Mouse (Mus musculus) forebrain, embryonic 12.5 days (tissue): Measurements from ENCODE around the gene Gtf3c1. TPM values are rescaled to one million over a fixed set of nuclear protein-coding genes. Genes with fewer than 3 reads are reported as not detected.
A peak's percentile ranks its signal among the peaks of the same experiment; 100 is the strongest.

Experiments used
- ATAC-seq: fragments of 200-750 bp; cut with Nextera tagmentation; 2 replicates; pipeline ENCODE4 v1.8.0; 2017; ENCODE audit warnings: moderate TSS enrichment; ENCODE audit not compliant: low FRiP score
- H3K27ac ChIP-seq: fragments of 300-500 bp; sonication (generic); 2 replicates; pipeline ENCODE4 v1.5.1; 2016; ENCODE audit warnings: mild to moderate bottlenecking
- H3K27me3 ChIP-seq: fragments of 300-500 bp; sonication (generic); 2 replicates; pipeline ENCODE4 v1.6.1; 2016; ENCODE audit warnings: mild to moderate bottlenecking
- H3K36me3 ChIP-seq: fragments of 300-500 bp; sonication (generic); replicated peaks from 2 replicates; pipeline ENCODE4 v1.6.1; 2016; ENCODE audit warnings: mild to moderate bottlenecking
- H3K4me1 ChIP-seq: fragments of 300-500 bp; sonication (generic); 2 replicates; pipeline ENCODE4 v1.6.1; 2016
- H3K4me2 ChIP-seq: fragments of 300-500 bp; sonication (generic); 2 replicates; pipeline ENCODE4 v1.6.1; 2016; ENCODE audit warnings: mild to moderate bottlenecking, moderate library complexity
- H3K4me3 ChIP-seq: fragments of 300-500 bp; sonication (generic); replicated peaks from 2 replicates; pipeline ENCODE4 v1.5.1; 2016; ENCODE audit warnings: mild to moderate bottlenecking
- H3K9ac ChIP-seq: fragments of 300-500 bp; sonication (generic); 2 replicates; pipeline ENCODE4 v1.6.1; 2016; ENCODE audit warnings: mild to moderate bottlenecking
- H3K9me3 ChIP-seq: fragments of 300-500 bp; sonication (generic); 2 replicates; pipeline ENCODE4 v1.6.1; 2016
- WGBS: fragments of 180-500 bp; shearing (Covaris S2); methylation state at CpG from one replicate; pipeline ENCODE4 v1.1.7; 2016; 5-methylcytosine and 5-hydroxymethylcytosine counted together
- polyA plus RNA-seq: library from polyadenylated mRNA; unstranded; fragments of >200 nt; fragmentation: Nextera tagmentation; extraction: Ambion mirVana; gene quantifications from 2 replicates; pipeline ENCODE4 v1.2.1, GENCODE M21; 2016

Gtf3c1 gene
- polyA plus RNA-seq = 51.4 and 53.6 TPM in 2 replicates

- Histone ChIP-seq H3K9me3 (no peaks in the 10 kb centered on the region), H3K9ac (peak within 1 kb of the TSS; percentile 94), H3K4me2 (peak within 1 kb of the TSS; percentile 80), H3K4me3 (peak within 1 kb of the TSS; percentile 83), H3K27ac (peak within 1 kb of the TSS; percentile 91), H3K27me3 (no peaks in the 10 kb centered on the region), H3K4me1 (peaks cover 34% of the 10 kb centered on the region), H3K36me3 (peaks cover 19% of the 10 kb centered on the region)
- ATAC-seq = peak; percentile 99
- WGBS = under 1% methylated on average over 45 of the region's 45 CpGs
Observed at GRCm38 (mm10) chr7:125707593-125708022, at the start of gene Gtf3c1, which contains the start of gene D430042O09Rik. Gene Gtf3c1, minus strand, starts transcription at chr7:125707780. Gene D430042O09Rik, plus strand, starts transcription at chr7:125707888.

- Histone ChIP-seq H3K27me3 (peaks cover 3% of the 10 kb centered on the region; the same call in 1 of the 2 replicates), H3K4me3 (no peak overlapping the region), H3K9me3 (no peaks in the 10 kb centered on the region), H3K4me2 (no peak overlapping the region), H3K27ac (no peak overlapping the region), H3K9ac (no peak overlapping the region), H3K36me3 (0 out of 2 replicates have a peak, but pooled peaks cover 13% of the 10 kb centered on the region), H3K4me1 (no peaks in the 10 kb centered on the region)
- 82% methylated on average over 6 of the region's 6 CpGs for WGBS
- ATAC-seq = no peak
Observed at GRCm38 (mm10) chr7:125756806-125757205, 49.2 kb upstream of the Gtf3c1 start.

GRCm38 (mm10) chr7:125753326-125753715 is 45.7 kb upstream of the Gtf3c1 start:
- Histone ChIP-seq H3K4me2 (no peak overlapping the region), H3K4me1 (no peaks in the 10 kb centered on the region), H3K9ac (no peak overlapping the region), H3K27me3 (no peaks in the 10 kb centered on the region), H3K27ac (no peak overlapping the region), H3K4me3 (no peak overlapping the region), H3K9me3 (no peaks in the 10 kb centered on the region), H3K36me3 (0 out of 2 replicates have a peak, but pooled peaks cover 6% of the 10 kb centered on the region)
- 91% methylated on average over 3 of the region's 3 CpGs for WGBS
- no peak for ATAC-seq

DNA sequence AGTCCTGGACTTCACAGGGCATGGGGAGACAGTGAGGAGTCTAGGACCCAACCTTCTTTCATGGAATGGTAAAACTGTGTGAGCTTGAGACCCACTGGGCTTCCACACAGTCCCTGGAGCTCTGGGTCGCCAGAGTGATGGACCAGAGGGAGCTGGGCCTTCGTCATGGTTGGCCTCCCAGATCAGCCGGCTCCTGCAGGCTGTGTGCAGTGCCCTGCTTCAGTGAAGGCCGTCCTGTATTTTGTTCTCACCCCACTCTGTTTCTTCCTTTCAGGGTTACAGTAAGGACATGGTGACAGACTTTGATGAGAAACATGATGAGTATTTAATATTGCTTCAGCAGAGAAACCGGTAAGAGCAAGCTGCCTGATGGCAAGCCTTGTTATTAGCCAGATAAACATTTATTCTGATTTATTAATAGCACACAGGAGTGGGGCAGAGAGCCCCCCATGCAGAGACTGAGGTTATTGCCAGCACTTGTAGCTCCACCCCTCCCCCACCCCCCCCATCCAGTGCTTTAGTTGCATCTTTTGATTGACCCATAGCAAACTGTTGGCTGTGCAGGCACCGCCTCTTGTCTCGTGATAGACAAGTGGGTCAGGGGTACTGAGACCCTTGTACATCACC is 45.2 kb upstream of the Gtf3c1 start:
- Histone ChIP-seq H3K9me3 (no peaks in the 10 kb centered on the region), H3K9ac (no peak overlapping the region), H3K4me3 (no peak overlapping the region), H3K36me3 (0 out of 2 replicates have a peak, but pooled peaks cover 6% of the 10 kb centered on the region), H3K4me1 (no peaks in the 10 kb centered on the region), H3K4me2 (no peak overlapping the region), H3K27me3 (no peaks in the 10 kb centered on the region), H3K27ac (no peak overlapping the region)
- no peak for ATAC-seq
- 87% methylated on average over 7 of the region's 7 CpGs for WGBS

- no peaks in the 10 kb centered on the region for H3K4me1 ChIP-seq
- H3K9ac ChIP-seq = no peak overlapping the region
- no peak for ATAC-seq
- H3K4me2 ChIP-seq = no peak overlapping the region
- H3K27ac ChIP-seq = no peak overlapping the region
- no peaks in the 10 kb centered on the region for H3K9me3 ChIP-seq
- WGBS = 53% methylated on average over 3 of the region's 3 CpGs
- H3K27me3 ChIP-seq = no peaks in the 10 kb centered on the region
- H3K36me3 ChIP-seq = no peaks in the 10 kb centered on the region
- H3K4me3 ChIP-seq = no peak overlapping the region
Observed at GRCm38 (mm10) chr7:125748186-125748585, 40.6 kb upstream of the Gtf3c1 start.

- ATAC-seq = no peak
- Histone ChIP-seq H3K9me3 (no peaks in the 10 kb centered on the region), H3K4me3 (no peak overlapping the region), H3K4me1 (no peaks in the 10 kb centered on the region), H3K27ac (no peak overlapping the region), H3K9ac (no peak overlapping the region), H3K4me2 (no peak overlapping the region), H3K36me3 (no peaks in the 10 kb centered on the region), H3K27me3 (no peaks in the 10 kb centered on the region)
- 56% methylated on average over 7 of the region's 7 CpGs for WGBS
Observed at GRCm38 (mm10) chr7:125747316-125747690, 39.7 kb upstream of the Gtf3c1 start.

GRCm38 (mm10) chr7:125746621-125747315 is 39.2 kb upstream of the Gtf3c1 start:
- WGBS = 82% methylated on average over 2 of the region's 2 CpGs
- no peak for ATAC-seq
- H3K4me1 ChIP-seq = no peaks in the 10 kb centered on the region

GRCm38 (mm10) chr7:125744774-125745173 is 37.2 kb upstream of the Gtf3c1 start:
- H3K9ac ChIP-seq = no peak overlapping the region
- no peaks in the 10 kb centered on the region for H3K9me3 ChIP-seq
- no peak for ATAC-seq
- H3K27ac ChIP-seq = no peak overlapping the region
- H3K27me3 ChIP-seq = no peaks in the 10 kb centered on the region
- no peaks in the 10 kb centered on the region for H3K4me1 ChIP-seq
- 97% methylated on average over 1 of the region's 1 CpGs for WGBS
- H3K4me2 ChIP-seq = no peak overlapping the region
- H3K4me3 ChIP-seq = no peak overlapping the region
- no peaks in the 10 kb centered on the region for H3K36me3 ChIP-seq

More at GRCm38 (mm10) chr7:125746621-125747315, 39.2 kb upstream of the Gtf3c1 start:
- Histone ChIP-seq H3K27ac (no peak overlapping the region), H3K9ac (no peak overlapping the region), H3K27me3 (no peaks in the 10 kb centered on the region), H3K36me3 (no peaks in the 10 kb centered on the region), H3K4me2 (no peak overlapping the region), H3K4me3 (no peak overlapping the region), H3K9me3 (no peaks in the 10 kb centered on the region)

- WGBS = 70% methylated on average over 1 of the region's 1 CpGs
- H3K9me3 ChIP-seq = no peaks in the 10 kb centered on the region
Observed at GRCm38 (mm10) chr7:125741271-125741703, 33.7 kb upstream of the Gtf3c1 start.

GRCm38 (mm10) chr7:125740521-125740920 is 32.9 kb upstream of the Gtf3c1 start:
- Histone ChIP-seq H3K27me3 (no peaks in the 10 kb centered on the region), H3K36me3 (no peaks in the 10 kb centered on the region), H3K27ac (no peak overlapping the region), H3K4me1 (no peaks in the 10 kb centered on the region), H3K4me3 (no peak overlapping the region), H3K4me2 (no peak overlapping the region), H3K9ac (no peak overlapping the region), H3K9me3 (no peaks in the 10 kb centered on the region)
- no peak for ATAC-seq
- 92% methylated on average over 2 of the region's 2 CpGs for WGBS

More at GRCm38 (mm10) chr7:125741271-125741703, 33.7 kb upstream of the Gtf3c1 start:
- Histone ChIP-seq H3K4me2 (no peak overlapping the region), H3K27ac (no peak overlapping the region), H3K9ac (no peak overlapping the region), H3K27me3 (no peaks in the 10 kb centered on the region), H3K4me1 (no peaks in the 10 kb centered on the region), H3K4me3 (no peak overlapping the region), H3K36me3 (no peaks in the 10 kb centered on the region)
- ATAC-seq = no peak

GRCm38 (mm10) chr7:125736366-125737015 is 28.9 kb upstream of the Gtf3c1 start:
- H3K9me3 ChIP-seq = no peaks in the 10 kb centered on the region
- H3K9ac ChIP-seq = no peak overlapping the region
- no peaks in the 10 kb centered on the region for H3K27me3 ChIP-seq
- no peak overlapping the region for H3K4me3 ChIP-seq
- no peak for ATAC-seq
- WGBS = 86% methylated on average over 4 of the region's 4 CpGs
- H3K36me3 ChIP-seq = no peaks in the 10 kb centered on the region
- H3K4me2 ChIP-seq = no peak overlapping the region
- H3K27ac ChIP-seq = no peak overlapping the region
- H3K4me1 ChIP-seq = peaks cover 6% of the 10 kb centered on the region; the same call in 1 of the 2 replicates

GRCm38 (mm10) chr7:125733791-125734190 is 26.2 kb upstream of the Gtf3c1 start:
- no peak overlapping the region for H3K4me2 ChIP-seq
- no peak overlapping the region for H3K27ac ChIP-seq
- no peaks in the 10 kb centered on the region for H3K36me3 ChIP-seq
- peaks cover 9% of the 10 kb centered on the region for H3K4me1 ChIP-seq
- no peaks in the 10 kb centered on the region for H3K9me3 ChIP-seq
- H3K27me3 ChIP-seq = no peaks in the 10 kb centered on the region
- no peak overlapping the region for H3K4me3 ChIP-seq
- no peak for ATAC-seq
- H3K9ac ChIP-seq = no peak overlapping the region
- WGBS = 83% methylated on average over 4 of the region's 4 CpGs
